Mouse (Mus musculus): Measurements from ENCODE around the gene Fam149b. TPM values are rescaled to one million over a fixed set of nuclear protein-coding genes. Genes with fewer than 3 reads are reported as not detected.

Gene Fam149b
- total and polyA plus RNA-seq, 3 experiments = 15.8 to 21.9 (median 19.8) TPM

DNA sequence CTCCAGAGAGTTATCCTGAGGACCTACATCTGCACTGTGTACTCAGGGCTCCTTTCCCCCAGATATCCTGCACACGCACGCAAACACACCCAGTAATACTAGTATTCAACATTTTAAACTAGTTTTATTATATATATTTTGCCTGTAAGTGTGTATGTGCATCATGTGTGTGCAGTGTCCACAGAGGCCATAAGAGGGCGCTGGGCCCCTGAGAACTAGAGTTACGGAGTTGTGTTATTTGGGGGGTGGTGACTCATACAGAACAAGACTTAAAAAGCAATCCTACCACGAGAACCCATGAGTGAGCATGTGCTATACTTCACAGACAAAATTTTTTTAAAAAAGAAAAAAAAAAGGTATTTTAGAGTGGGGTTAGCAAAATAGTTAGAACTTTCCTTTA lies 8.5 kb upstream of the Fam149b start:
- peaks cover 3 to 10% of the 10 kb centered on the region in 2 experiments; a peak in 2 of 4 replicates for H3K4me1 ChIP-seq (ENCODE audit: control insufficient read depth in 1 of 2, insufficient read depth in 2 of 2)
- H3K27me3 ChIP-seq (replicated peaks) = no peaks in the 10 kb centered on the region
- DNase-seq (ENCODE audit: extremely low read depth) = no peak
- no peak overlapping the region for H3K4me2 ChIP-seq (ENCODE audit: insufficient read depth, low read depth, poor library complexity, severe bottlenecking)
- H3K79me2 ChIP-seq (replicated peaks; ENCODE audit: control insufficient read depth, extremely low read depth, insufficient read depth, poor library complexity, severe bottlenecking) = peaks cover 6% of the 10 kb centered on the region; the same call in 1 of the 2 replicates
- TF ChIP-seq SMC3 (IDR thresholded peaks at IDR 0.05; ENCODE audit: low read depth, low read length) (no peak), CTCF (conservative IDR thresholded peaks at IDR 0.05 in 1 of 2, IDR thresholded peaks at IDR 0.05 in 1 of 2; ENCODE audit: low read depth in 2 of 2, low read length in 2 of 2) (0 out of 4 replicates have a peak, but pooled peaks of 1 of the 2 experiments have one; percentile 23)
- in situ Hi-C loops (cut with MboI; ENCODE audit: low pct_ligation_motif_present, low pct_unique_long_range_greater_than_20kb, low sequenced_read_pairs) = no loop called here
- no peak overlapping the region for H3K27ac ChIP-seq (ENCODE audit: insufficient read depth, low read depth)
- dilution Hi-C loops (cut with MboI; ENCODE audit: extremely low pct_ligation_motif_present, extremely low pct_unique_long_range_greater_than_20kb, low sequenced_read_pairs) = no loop called here
- no peaks in the 10 kb centered on the region for H3K9me3 ChIP-seq (replicated peaks; ENCODE audit: low read length)
- H3K9ac ChIP-seq (ENCODE audit: insufficient read depth, low read depth) = no peak overlapping the region
- no peak overlapping the region for H3K4me3 ChIP-seq (replicated peaks in 1 of 3; ENCODE audit: low read depth in 2 of 3, low read length in 2 of 3, poor library complexity in 1 of 3)
- peaks cover 39 to 83% of the 10 kb centered on the region in 2 experiments for H3K36me3 ChIP-seq (replicated peaks in 1 of 2; ENCODE audit: control insufficient read depth in 1 of 2, insufficient read depth in 1 of 2, low read length in 1 of 2)

DNA sequence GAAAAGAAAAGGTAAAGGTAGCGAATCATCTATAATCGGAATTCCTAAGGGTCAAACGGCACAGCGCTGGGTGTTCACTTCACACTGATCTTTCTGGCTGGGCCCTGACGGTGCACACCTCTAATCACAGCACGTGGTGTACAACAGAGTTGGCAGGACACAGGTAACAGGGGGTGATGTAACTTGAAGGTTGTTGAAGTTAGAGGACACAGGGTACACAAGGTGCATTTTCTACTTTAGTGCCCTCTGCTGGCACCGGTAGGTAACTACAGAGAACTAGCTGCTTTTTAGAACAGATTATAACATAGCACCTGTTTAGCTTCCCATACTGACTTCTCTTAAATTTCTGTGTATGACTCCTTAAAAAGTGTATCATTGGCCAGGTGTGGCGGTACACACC lies 7.8 kb upstream of the Fam149b start:
- no peak overlapping the region for H3K4me2 ChIP-seq (ENCODE audit: insufficient read depth, low read depth, poor library complexity, severe bottlenecking)
- no peaks in the 10 kb centered on the region for H3K27me3 ChIP-seq (replicated peaks)
- TF ChIP-seq MAZ (IDR thresholded peaks at IDR 0.05; ENCODE audit: low read depth, low read length) = no peak
- TF ChIP-seq EP300 (IDR thresholded peaks at IDR 0.05; ENCODE audit: low read length) = no peak
- TF ChIP-seq CTCF (conservative IDR thresholded peaks at IDR 0.05 in 1 of 2, IDR thresholded peaks at IDR 0.05 in 1 of 2; ENCODE audit: low read depth in 2 of 2, low read length in 2 of 2) = peak; percentile 50 to 58
- TF ChIP-seq BHLHE40 (IDR thresholded peaks at IDR 0.05; ENCODE audit: low read depth, low read length) = no peak
- no peak for TF ChIP-seq ZMIZ1 (IDR thresholded peaks at IDR 0.05; ENCODE audit: low read depth, low read length)
- no peak for TF ChIP-seq E2F4 (IDR thresholded peaks at IDR 0.05; ENCODE audit: insufficient replicate concordance, low read depth, low read length)
- H3K9ac ChIP-seq (ENCODE audit: insufficient read depth, low read depth) = no peak overlapping the region
- in situ Hi-C loops (cut with MboI; ENCODE audit: low pct_ligation_motif_present, low pct_unique_long_range_greater_than_20kb, low sequenced_read_pairs) (no loop called here), dilution Hi-C loops (cut with MboI; ENCODE audit: extremely low pct_ligation_motif_present, extremely low pct_unique_long_range_greater_than_20kb, low sequenced_read_pairs) (no loop called here)
- no peak overlapping the region for H3K4me3 ChIP-seq (replicated peaks in 1 of 3; ENCODE audit: low read depth in 2 of 3, low read length in 2 of 3, poor library complexity in 1 of 3)
- H3K36me3 ChIP-seq (replicated peaks in 1 of 2; ENCODE audit: control insufficient read depth in 1 of 2, insufficient read depth in 1 of 2, low read length in 1 of 2) = peaks cover 43 to 85% of the 10 kb centered on the region in 2 experiments
- peak; percentile 67 for DNase-seq (ENCODE audit: extremely low read depth)
- peaks cover 13% of the 10 kb centered on the region; the same call in 1 of the 2 replicates for H3K79me2 ChIP-seq (replicated peaks; ENCODE audit: control insufficient read depth, extremely low read depth, insufficient read depth, poor library complexity, severe bottlenecking)
- H3K9me3 ChIP-seq (replicated peaks; ENCODE audit: low read length) = no peaks in the 10 kb centered on the region
- H3K27ac ChIP-seq (ENCODE audit: insufficient read depth, low read depth) = no peak overlapping the region
- H3K4me1 ChIP-seq (ENCODE audit: control insufficient read depth in 1 of 2, insufficient read depth in 2 of 2) = peaks cover 3 to 11% of the 10 kb centered on the region in 2 experiments; a peak in 2 of 4 replicates

DNA sequence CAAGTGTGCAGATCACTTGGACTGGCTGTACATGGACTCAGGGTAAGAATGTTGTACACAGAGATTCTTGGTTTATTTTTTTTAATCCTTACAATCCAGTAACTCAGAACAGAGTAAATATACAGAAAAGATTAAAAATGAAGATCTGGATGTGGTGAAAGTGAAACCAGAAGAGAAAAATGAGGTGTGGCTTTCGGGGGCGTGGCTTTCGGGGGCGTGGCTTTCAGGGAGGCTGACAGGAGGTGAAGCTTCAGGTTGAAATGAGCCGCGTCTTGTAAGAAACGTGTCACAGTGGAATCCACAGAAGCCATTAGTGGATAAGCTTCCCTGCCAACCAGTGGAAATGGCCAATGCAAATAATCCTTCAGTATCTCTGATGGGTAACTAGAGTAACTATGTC lies 7.1 kb upstream of the Fam149b start:
- in situ Hi-C loops (cut with MboI; ENCODE audit: low pct_ligation_motif_present, low pct_unique_long_range_greater_than_20kb, low sequenced_read_pairs) (no loop called here), dilution Hi-C loops (cut with MboI; ENCODE audit: extremely low pct_ligation_motif_present, extremely low pct_unique_long_range_greater_than_20kb, low sequenced_read_pairs) (no loop called here)
- Histone ChIP-seq H3K27ac (ENCODE audit: insufficient read depth, low read depth) (no peak overlapping the region), H3K4me2 (ENCODE audit: insufficient read depth, low read depth, poor library complexity, severe bottlenecking) (no peak overlapping the region; the same call in 1 of the 2 replicates), H3K27me3 (replicated peaks) (no peaks in the 10 kb centered on the region), H3K9me3 (replicated peaks; ENCODE audit: low read length) (no peaks in the 10 kb centered on the region), H3K4me3 (replicated peaks in 1 of 3; ENCODE audit: low read depth in 2 of 3, low read length in 2 of 3, poor library complexity in 1 of 3) (peak overlapping the region in 2 of 3 experiments; percentile 22 to 47), H3K79me2 (replicated peaks; ENCODE audit: control insufficient read depth, extremely low read depth, insufficient read depth, poor library complexity, severe bottlenecking) (peaks cover 16% of the 10 kb centered on the region), H3K4me1 (ENCODE audit: control insufficient read depth in 1 of 2, insufficient read depth in 2 of 2) (peaks cover 3 to 18% of the 10 kb centered on the region in 2 experiments; a peak in 3 of 4 replicates), H3K9ac (ENCODE audit: insufficient read depth, low read depth) (no peak overlapping the region; the same call in 1 of the 2 replicates), H3K36me3 (replicated peaks in 1 of 2; ENCODE audit: control insufficient read depth in 1 of 2, insufficient read depth in 1 of 2, low read length in 1 of 2) (peaks cover 40 to 85% of the 10 kb centered on the region in 2 experiments)
- 0 out of 2 replicates have a peak, but pooled peaks have one; percentile 16 for TF ChIP-seq IRF4 (IDR thresholded peaks at IDR 0.05; ENCODE audit: low read depth, low read length)
- no peak for TF ChIP-seq ELF1 (IDR thresholded peaks at IDR 0.05; ENCODE audit: low read depth, low read length)
- 0 out of 2 replicates have a peak, but pooled peaks have one; percentile 28 for TF ChIP-seq SIN3A (IDR thresholded peaks at IDR 0.05; ENCODE audit: low read length)
- peak; percentile 71 for DNase-seq (ENCODE audit: extremely low read depth)

Measured in CH12.LX (cell line).